Mouse (Mus musculus) thymus, adult 2 months (tissue): ENCODE data around the gene Stk19.

Source experiments
- CTCF ChIP-seq: fragments of 200-500 bp; IDR thresholded peaks from 2 replicates; pipeline ENCODE4 v1.5.1; 2012; ENCODE audit warnings: mild to moderate bottlenecking, control low read depth, low read length, moderate library complexity, borderline replicate concordance; ENCODE audit not compliant: control insufficient read depth, poor library complexity, insufficient read depth; ENCODE audit errors: extremely low read depth
- POLR2A ChIP-seq: fragments of 200-500 bp; IDR thresholded peaks from 2 replicates; pipeline ENCODE4 v1.6.1; 2012; ENCODE audit warnings: mild to moderate bottlenecking, low read length, control low read depth, moderate library complexity; ENCODE audit not compliant: control insufficient read depth, poor library complexity, insufficient read depth; ENCODE audit errors: extremely low read depth

DNA sequence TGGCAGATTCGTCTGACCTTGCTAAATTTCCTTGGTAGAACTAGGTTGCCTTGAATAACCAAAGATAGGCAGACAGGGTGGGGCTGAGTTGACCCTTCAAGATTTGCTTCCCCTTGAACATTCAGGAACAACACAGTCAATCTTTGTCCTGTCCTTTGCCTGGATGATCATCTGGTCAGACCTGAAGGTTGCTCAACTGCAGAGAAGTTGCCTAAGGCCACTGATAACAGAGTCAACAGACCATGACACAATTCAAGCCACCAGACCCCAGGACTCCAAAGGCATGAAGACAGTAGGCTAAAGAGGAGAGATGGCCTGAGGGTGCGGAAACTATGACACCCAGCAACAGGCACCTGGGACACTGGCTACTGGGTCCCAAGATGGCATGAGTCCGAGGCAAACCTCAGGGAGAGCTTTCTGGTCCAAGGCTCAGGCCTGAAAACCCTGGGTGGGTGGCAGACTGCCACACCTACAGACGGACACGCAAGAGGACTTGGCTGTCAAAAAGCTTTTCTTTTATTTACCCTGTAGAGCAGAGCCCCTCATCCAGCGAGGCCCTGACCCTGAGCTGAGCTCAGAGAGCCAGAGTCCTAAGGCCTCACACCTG, 28.0 kb downstream of the Stk19 start:
- TF ChIP-seq CTCF (no peak), POLR2A (no peak)
